Mouse (Mus musculus) T-helper 1 cell (primary cell): ENCODE results near the gene Klhl9.
"Not testable (repeated sequence)": the region's sequence is repeated elsewhere in the genome, so short reads cannot be mapped to it uniquely, and the experiment has no call there.

ENCODE experiments used
- in situ Hi-C: fragments of 300-600 bp; cut with MboI, MseI; formaldehyde crosslinking; loops from one replicate; pipeline ENCODE4 v1.15.1; 2025; ENCODE audit warnings: high pct_unique_total_duplicates

Klhl9 gene

DNA sequence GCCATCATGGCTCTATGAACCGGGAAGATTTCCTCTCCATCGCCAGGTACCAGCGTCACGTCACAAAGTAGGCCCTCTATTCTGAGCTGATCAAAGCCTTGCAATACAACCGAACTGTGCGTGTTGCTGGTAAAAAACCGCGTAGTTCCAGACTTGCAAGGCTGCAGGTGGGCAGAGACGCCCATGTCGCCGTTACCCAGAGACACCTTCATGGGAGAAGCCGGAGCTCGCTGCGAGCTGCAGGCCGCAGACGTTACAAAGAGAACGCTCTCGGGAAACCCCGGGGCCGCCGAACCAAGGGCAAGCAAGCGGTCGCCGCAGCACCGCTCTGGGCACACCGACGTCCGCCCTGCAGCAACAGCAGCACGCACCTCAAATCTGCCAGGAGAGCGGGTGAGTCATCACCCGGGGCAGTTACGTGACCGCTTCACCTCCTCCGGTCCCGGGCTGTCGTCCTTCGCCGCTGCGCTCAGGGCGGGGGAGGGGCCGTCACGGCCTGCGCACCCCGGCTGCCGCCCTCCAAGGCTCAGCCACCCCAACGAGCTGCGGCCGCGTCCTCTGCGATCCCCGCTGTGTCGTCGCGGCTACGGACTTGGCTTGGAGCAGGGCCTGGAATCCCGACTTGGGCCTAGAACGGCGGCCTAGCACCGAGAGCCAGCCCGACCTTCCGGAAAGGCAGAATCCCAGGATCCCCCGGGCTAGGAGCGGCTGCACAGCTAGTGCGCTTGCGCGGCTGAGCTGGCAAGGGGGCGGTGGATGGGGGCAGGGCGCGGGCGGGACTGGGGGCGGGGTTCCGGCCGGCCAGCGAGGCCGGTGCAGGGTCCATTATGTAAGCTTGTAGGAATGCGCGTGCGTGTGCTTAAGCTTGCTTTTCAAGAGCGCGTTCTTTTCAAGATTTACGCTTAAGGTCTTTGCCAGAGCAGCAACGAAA lies at the start of gene Klhl9, which contains the start of gene Gm26566:
Gene Klhl9 (minus strand): TSS at position 675 of the 931 bp plus-strand sequence.
Gene Gm26566 (plus strand): TSS at position 15 of the 931 bp plus-strand sequence.
- in situ Hi-C loops, result loop anchor here (10.0 kb wide), 1 partner anchor 1053 kb away; no protein-coding TSS in a partner anchor

DNA sequence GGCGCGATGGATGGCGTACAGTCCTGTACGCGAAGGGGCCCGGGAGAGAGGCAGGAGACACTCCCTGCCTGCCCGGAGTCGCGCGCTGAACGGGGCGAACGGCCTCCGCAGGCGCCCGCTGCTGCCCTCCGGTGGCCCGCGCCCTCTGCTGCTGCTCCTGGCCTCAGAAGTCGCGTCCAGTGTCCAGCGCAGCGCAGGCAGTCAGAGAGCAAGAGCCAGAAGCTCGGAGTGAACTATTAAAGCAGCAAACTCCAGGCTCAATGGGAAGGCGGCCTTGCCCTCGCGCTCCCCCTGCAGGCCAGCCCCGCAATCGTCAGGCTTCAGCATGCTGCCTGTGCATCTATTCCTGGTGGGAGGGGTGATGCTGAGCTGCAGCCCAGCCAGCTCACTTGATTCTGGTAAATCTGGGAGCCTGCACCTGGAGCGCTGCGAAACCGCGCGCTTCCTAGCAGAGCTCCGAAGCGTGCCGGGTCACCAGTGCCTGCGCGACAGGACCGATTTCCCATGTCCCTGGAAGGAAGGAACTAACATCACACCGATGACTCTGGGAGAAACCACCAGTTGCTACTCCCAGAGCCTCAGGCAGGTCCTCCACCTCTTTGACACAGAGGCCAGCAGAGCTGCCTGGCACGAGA lies 41.2 kb upstream of the Klhl9 start:
- in situ Hi-C loops, result not testable (repeated sequence)

DNA sequence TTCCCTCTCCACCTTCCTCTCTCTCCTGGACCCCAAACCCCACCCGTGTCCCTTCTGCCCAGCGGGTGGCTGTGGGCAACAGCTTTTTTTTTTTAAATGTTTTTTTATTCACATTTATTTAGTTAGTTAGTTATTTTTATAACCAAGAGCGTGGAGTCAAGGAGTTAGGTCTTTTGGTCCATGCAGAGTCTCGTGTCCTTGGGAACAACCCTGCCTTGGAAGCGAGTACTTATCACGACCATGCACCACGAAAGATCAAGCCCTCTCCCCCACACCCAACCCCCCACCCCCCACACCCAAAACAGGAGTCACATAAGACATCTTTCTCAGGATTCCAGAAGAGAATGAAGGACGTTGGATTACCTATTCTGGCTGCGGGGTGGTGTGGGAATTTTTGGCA lies 40.1 kb upstream of the Klhl9 start:
- in situ Hi-C loops, result not testable (repeated sequence)

DNA sequence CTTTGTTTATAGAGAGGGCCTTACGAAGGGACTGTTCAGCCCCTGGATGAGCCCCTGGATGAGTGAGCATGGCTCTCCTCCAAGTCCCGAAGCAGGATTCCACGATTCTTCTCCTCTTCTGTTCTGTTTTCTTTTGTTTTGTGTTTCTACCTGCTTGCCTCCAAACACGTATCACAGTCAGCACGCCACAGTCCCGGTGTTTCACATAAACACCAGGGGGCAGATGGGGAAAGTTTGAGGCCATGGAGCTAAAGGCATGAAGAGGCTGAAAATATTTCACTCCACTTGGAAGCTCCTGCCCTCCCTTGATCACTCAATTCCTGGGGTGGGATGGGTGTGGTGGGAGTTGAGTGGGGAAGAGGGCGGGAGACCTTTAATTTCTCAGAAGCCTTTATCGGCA lies 39.5 kb upstream of the Klhl9 start:
- in situ Hi-C loops, result not testable (repeated sequence)

DNA sequence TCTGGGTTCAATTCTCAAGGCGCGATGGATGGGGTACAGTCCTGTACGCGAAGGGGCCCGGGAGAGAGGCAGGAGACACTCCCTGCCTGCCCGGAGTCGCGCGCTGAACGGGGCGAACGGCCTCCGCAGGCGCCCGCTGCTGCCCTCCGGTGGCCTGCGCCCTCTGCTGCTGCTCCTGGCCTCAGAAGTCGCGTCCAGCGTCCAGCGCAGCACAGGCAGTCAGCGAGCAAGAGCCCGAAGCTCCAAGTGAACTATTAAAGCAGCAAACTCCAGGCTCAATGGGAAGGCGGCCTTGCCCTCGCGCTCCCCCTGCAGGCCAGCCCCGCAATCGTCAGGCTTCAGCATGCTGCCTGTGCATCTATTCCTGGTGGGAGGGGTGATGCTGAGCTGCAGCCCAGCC lies 38.2 kb upstream of the Klhl9 start:
- in situ Hi-C loops, result not testable (repeated sequence)

DNA sequence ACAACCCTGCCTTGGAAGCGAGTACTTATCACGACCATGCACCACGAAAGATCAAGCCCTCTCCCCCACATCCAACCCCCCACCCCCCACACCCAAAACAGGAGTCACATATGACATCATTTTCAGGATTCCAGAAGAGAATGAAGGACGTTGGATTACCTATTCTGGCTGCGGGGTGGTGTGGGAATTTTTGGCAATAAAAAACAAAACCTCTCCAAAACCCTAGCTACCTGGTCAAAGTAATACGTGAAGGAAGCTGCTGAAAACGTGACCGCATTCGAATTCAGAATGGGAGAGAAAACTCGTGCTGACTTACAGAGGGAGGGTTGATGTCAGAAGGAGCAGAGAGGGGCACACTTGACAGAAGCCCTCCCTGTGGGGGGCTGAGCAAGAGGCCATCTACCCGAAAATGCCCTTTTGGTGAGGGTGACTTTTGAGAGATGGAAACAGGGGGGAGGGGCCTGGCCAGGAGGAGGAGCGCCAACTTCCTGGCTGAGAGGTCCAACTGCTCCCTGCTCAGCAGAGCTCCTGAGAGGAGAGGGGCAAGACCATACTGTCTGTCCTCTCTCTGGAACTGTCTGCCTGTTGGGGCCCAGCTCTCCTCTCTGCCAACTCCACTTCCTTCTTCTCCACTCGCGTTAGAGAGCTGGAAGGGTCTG lies 37.5 kb upstream of the Klhl9 start, which contains the start of gene Gm13283:
Gene Gm13283 (plus strand): TSS at position 510 of the 659 bp plus-strand sequence.
- in situ Hi-C loops, result loop anchor here (10.0 kb wide), 1 partner anchor 1395 kb away; no protein-coding TSS in a partner anchor

DNA sequence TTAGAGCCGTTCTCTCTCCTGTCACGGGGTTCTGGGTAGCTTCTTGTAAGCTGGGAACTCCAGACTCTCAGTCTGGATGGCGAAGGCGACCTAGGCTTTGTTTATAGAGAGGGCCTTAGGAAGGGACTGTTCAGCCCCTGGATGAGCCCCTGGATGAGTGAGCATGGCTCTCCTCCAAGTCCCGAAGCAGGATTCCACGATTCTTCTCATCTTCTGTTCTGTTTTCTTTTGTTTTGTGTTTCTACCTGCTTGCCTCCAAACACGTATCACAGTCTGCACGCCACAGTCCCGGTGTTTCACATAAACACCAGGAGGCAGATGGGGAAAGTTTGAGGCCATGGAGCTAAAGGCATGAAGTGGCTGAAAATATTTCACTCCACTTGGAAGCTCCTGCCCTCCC lies 36.5 kb upstream of the Klhl9 start:
- in situ Hi-C loops, result loop anchor here (10.0 kb wide), 1 partner anchor 1394 kb away; no protein-coding TSS in a partner anchor

DNA sequence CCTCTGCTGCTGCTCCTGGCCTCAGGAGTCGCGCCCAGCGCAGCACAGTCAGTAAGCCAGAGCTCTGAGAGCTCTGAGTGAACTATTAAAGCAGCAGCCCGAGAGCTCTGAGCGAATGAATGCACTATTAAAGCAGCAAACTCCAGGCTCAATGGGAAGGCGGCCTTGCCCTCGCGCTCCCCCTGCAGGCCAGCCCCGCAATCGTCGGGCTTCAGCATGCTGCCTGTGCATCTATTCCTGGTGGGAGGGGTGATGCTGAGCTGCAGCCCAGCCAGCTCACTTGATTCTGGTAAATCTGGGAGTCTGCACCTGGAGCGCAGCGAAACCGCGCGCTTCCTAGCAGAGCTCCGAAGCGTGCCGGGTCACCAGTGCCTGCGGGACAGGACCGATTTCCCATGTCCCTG lies 35.4 kb upstream of the Klhl9 start:
- in situ Hi-C loops, result loop anchor here (10.0 kb wide), 1 partner anchor 1393 kb away; no protein-coding TSS in a partner anchor

DNA sequence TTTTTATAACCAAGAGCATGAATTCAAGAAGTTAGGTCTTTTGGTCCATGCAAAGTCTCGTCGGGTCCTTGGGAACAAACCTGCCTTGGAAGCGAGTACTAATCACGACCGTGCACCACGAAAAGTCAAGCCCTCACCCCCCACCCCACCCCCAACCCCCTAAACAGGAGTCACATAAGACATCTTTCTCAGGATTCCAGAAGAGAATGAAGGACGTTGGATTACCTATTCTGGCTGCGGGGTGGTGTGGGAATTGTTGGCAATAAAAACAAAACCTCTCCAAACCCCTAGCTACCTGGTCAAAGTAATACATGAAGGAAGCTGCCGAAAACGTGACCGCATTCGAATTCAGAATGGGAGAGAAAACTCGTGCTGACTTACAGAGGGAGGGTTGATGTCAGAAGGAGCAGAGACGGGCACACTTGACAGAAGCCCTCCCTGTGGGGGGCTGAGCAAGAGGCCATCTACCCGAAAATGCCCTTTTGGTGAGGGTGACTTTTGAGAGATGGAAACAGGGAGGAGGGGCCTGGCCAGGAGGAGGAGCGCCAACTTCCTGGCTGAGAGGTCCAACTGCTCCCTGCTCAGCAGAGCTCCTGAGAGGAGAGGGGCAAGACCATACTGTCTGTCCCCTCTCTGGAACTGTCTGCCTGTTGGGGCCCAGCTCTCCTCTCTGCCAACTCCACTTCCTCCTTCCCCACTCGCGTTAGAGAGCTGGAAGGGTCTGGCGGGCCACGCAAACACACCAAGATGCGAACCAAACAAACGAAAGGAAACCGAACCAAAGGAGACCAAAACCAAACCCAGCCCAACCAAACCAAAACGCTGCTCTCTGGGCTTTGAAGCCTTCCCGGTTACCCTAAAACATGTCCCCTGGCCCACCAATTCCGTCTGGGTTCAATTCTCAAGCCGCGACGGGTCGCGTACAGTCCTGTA lies 34.6 kb upstream of the Klhl9 start:
- in situ Hi-C loops, result loop anchor here (10.0 kb wide), 1 partner anchor 1392 kb away; no protein-coding TSS in a partner anchor

DNA sequence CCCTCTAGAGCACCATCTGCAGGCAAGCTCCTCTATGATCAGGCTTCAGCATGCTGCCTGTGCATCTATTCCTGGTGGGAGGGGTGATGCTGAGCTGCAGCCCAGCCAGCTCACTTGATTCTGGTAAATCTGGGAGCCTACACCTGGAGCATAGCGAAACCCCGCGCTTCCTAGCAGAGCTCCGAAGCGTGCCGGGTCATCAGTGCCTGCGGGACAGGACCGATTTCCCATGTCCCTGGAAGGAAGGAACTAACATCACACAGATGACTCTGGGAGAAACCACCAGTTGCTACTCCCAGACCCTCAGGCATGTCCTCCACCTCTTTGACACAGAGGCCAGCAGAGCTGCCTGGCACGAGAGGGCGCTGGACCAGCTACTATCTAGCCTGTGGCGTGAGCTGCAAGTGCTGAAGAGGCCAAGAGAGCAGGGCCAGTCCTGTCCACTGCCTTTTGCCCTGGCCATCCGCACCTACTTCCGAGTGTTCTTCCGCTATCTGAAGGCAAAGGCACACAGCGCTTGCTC lies 32.6 kb upstream of the Klhl9 start, which contains the start of gene Gm13271:
Gene Gm13271 (plus strand): TSS at position 51 of the 523 bp plus-strand sequence.
- in situ Hi-C loops, result loop anchor here (5.0 to 10.0 kb wide), 2 partner anchors 32 to 1390 kb away; partner anchors contain the start of genes Gm13276 and Gm13277

DNA sequence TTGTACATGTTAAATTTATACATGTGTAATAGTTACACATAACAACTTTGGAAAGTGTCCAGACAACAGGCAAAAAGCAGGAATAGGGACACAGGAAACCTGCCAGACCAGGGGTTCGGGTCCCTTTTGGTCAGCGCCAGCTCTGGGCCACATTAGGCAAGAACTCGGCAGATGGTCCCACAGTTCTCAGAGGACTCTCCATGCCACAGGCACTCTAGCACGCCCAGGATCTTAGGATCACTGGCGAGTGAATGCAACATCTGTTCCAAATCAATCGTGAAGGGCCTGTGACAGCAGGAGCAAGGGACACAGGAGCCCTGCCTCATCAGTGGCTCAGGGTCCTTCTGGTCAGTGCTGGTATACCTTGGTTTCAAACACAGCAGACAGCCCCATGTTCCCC lies 27.7 kb upstream of the Klhl9 start:
- in situ Hi-C loops, result loop anchor here (5.0 to 10.0 kb wide), 2 partner anchors 37 to 1385 kb away; partner anchors contain the start of genes Gm13276 and Gm13277

DNA sequence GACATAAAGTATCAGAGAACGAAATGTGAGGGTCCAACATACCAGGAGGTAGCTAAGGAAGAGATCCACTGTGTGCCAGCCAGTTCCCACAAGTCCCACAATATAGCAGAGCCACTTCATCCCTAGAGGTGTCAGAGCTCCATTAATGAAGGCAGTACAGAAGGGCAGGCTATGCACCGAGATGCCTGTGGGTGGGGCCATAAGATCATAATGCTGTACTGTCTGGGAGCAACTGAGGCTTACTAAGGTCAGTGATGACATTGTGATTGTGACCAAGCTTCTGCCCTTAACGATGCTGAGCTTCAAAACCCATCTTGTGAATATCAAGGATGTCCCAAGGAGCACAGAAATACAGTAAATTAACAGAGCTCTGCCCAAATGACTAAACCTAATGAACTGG lies 21.9 kb upstream of the Klhl9 start:
- in situ Hi-C loops, result no loop called here

DNA sequence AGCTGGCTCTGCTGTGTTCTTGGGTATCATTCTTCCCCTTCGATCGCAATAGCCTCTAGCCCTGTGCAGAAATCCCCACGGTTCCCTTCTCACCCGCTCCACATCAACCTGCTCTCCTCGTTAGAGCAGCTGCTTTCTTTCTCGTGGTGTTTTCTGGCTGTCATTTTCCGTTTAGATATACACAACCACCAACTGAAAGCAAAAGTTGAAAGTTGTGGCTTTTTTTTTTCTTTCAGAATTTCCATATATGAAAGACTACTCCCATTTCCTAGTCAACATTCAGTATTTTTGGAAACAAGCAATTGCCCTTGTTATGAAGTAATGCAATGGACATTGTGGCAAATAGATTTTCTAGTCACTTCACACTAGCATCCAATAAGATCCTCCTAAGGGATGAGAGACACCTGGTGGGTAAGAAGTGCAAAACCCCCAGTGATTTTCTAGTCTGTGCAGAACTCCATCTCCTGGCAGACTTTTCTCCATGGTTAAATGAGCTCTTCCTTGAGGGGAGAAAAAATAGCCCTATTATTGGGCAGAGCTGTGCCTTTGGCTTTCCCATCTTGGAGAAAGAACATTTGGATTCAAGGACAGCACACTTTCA lies 20.6 kb upstream of the Klhl9 start:
- in situ Hi-C loops, result no loop called here

DNA sequence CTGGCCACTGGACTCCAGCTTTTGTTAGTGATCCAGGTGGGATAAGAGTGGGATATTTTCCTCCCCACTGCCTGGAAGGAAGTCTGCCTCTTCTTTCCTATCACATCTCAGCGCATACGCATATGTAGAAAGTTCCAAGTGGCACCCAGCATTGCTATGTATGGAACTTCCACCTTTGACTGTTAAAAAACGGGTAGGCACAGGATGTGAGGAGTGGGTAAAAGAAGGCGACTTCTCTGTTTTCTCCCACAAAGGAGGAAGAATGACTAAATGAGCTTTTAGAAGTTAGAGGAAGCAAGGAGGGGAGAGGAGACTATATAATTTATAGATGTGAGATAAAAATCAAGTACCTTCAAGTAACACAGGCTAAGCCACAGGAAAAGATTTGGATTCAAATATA lies 19.2 kb upstream of the Klhl9 start:
- in situ Hi-C loops, result no loop called here

DNA sequence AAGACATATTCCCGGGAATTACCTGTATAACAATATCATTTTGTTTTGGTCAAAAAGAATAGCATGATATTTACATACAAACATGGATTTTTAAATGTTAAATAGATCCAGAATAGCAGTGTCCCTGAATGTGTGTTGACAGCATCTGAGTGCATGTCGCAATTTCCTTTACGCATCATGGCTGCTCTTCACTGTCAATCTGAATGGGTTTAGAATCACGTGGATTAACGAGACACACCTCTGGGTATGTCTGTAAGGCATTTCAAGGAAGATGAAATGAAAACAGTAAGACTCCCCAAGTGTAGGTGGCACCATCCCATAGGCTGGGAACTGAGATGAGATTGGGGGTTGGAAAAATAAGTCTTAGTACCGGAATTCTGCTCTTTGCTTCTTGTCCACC lies 16.8 kb upstream of the Klhl9 start:
- in situ Hi-C loops, result loop anchor here (5.0 kb wide), 1 partner anchor 42 kb away; no protein-coding TSS in a partner anchor

DNA sequence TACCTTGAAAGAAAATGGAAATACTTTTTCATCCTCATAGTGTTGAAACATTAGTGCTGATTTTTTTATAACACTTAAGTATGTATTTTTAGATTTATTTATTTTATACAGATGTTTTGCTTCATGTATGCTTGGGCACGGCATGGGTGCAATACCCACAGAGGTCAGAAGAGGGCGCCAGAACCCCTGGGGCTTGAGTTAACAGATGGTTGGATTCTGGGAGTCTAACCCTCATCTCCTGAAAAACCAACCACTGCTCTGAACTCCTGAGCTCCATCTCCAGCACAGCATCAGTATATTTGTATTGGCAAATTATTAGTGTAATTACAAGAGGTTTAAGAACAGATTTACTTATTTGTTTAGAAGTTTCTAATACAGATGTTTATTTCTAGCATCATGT lies 16.2 kb upstream of the Klhl9 start:
- in situ Hi-C loops, result loop anchor here (5.0 kb wide), 1 partner anchor 41 kb away; no protein-coding TSS in a partner anchor

DNA sequence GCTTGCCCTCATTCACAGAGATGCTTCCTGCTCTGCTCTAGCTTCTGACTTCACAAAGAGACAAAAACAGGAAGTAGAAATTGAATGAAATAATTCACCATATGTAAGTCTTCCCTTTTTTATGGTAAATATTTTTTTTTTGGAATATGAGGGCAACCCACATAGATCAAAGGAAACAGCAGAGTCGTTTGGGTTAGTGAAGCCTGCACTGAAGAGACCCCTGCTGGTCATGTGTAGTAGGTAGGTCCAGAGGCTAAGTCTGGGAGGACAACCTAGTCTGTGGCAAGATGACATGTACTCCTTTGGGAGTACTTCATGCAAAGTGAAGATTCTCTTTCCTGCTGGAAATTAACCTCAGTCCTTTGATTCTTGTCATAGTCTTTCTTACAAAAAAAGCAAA lies 5.1 kb upstream of the Klhl9 start:
- in situ Hi-C loops, result loop anchor here (10.0 kb wide), 1 partner anchor 1047 kb away; no protein-coding TSS in a partner anchor

DNA sequence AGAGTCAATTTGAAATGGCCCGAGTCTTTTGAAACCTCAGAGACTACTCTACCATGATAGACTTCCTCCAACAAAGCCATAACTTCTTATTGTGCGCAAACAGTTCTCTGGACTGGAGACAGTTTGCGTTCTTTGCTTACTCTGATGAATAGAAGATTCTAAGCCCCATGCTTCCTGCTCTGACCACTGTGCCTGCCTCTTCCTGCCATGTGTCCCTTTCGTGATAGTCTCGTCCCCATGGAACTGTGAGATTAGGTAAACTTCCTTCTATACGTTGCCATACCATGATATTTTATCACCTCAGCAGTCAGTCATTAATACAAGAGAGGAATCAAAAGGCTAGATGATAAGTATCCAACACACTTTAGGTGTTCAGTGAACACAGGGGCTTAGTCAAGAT lies 4.5 kb upstream of the Klhl9 start:
- in situ Hi-C loops, result loop anchor here (10.0 kb wide), 1 partner anchor 1048 kb away; no protein-coding TSS in a partner anchor

DNA sequence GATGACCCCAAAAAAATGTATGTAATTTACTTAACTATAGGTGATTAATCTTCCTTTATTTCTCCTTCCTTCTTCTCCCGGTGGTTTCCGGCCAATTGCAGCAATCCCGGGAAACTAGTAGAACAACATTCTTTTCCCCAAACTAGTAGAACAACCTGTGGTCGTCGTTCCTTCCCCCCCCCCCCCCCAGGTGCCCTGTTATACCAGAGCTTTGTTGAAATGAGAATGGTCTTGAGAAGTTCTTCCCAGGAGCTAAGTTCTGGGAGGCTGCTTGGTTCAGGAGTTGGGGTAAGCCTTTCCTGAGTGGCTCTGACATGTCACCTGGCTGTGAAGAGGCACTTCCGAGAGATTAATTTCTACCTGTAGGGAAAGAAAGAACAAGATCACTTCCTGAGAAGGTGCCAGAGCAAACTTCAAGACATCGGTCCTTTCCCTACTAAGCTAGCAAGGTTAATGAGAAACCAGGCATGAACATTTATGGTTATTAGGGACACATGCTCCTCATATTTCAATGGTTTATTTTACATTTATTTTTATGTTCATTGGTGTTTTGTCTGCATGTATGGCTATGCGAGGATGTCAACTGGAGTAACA lies 1.3 kb upstream of the Klhl9 start:
- in situ Hi-C loops, result loop anchor here (10.0 kb wide), 1 partner anchor 1051 kb away; no protein-coding TSS in a partner anchor
